Mouse (Mus musculus) hematopoietic stem cell, adult 5-6 weeks (primary cell): Measurements from ENCODE around the gene Trim13. TPM values are rescaled to one million over a fixed set of nuclear protein-coding genes. Genes with fewer than 3 reads are reported as not detected.
A peak's percentile ranks its signal among the peaks of the same experiment; 100 is the strongest.
"Not testable (repeated sequence)": the region's sequence is repeated elsewhere in the genome, so short reads cannot be mapped to it uniquely, and the experiment has no call there.

Experiments used
- ATAC-seq, 2 experiments: fragments of 125-278 bp in 1 of 2; replicated peaks in 1 of 2; 2 replicates each; pipeline ENCODE4 v1.8.0; 2016 to 2017; ENCODE audit warnings: inconsistent platforms in 2 of 2, mild to moderate bottlenecking in 2 of 2, moderate number of reproducible peaks in 2 of 2, low read depth in 1 of 2, moderate TSS enrichment in 1 of 2; ENCODE audit not compliant: low FRiP score in 2 of 2, poor library complexity in 2 of 2, severe bottlenecking in 2 of 2, insufficient read depth in 1 of 2, low TSS enrichment in 1 of 2
- total RNA-seq: library from RNA; stranded (forward); fragments of 172-1452, 232-1000 nt; gene quantifications from 2 replicates; pipeline ENCODE4 v1.2.3, GENCODE M21; 2017

The Trim13 gene
- total RNA-seq = 36.3 and 42.7 TPM in 2 replicates

DNA sequence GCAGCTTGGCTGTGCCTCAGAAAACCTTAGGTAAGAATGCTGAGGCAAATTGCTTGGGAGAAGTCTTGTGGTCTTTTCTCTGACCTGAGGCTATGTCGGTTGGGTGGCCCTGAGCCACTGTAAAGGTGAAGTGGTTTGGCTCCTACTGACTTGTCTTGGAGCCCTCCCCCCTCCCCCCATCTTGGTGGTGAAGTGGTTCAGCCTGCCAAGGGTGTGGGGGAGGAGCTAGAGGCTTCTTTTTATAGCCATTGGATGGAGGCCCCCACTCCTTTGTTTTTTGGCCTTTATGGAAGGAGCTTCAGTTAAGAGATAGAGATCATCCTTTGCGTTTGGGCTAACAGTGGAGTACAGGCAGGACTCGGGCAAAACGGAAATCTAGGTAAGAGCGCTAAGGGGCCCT lies at the start of gene Trim13:
TSS of gene Trim13 (plus strand) at position 280 of the 400 bp plus-strand sequence.
- ATAC-seq = peak; percentile 19 to 46; a peak in 3 of 4 replicates

DNA sequence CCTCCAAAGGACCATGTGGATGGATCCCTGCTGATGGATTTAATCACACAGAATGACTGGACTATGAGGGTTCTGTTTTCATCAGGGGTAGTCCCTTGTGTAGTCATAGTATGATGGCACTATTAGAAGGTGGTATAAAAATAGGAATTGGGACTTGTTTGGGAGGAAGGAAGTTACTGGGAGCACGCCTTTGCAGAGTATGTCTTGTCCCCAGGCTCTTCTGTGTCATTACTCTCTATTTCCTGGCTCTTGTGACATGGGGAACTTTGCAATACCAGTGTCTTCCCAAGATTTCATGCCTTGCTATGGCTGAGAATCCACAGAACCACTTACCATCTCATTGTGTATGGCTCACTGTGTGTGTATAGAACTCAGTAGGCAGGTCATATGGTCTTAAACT lies 49.4 kb upstream of the Trim13 start:
- no peak for ATAC-seq

DNA sequence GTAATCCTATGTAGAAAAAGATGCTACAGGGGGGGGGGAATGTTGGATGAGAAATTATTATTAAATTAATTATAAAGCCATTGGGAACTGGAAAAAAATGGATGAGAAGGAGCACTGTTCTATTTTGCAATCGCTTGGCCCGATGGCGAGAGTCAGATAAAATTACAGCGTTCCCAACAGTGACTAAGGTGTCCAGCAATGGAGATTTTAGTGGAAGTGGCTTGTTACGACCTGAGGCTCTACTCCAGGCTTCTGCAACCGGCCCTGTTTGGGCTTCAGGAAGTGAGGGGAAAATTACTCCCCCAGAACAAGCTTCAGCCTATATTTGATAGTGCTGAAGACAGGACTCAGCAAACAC lies 42.1 kb upstream of the Trim13 start:
- no peak for ATAC-seq

DNA sequence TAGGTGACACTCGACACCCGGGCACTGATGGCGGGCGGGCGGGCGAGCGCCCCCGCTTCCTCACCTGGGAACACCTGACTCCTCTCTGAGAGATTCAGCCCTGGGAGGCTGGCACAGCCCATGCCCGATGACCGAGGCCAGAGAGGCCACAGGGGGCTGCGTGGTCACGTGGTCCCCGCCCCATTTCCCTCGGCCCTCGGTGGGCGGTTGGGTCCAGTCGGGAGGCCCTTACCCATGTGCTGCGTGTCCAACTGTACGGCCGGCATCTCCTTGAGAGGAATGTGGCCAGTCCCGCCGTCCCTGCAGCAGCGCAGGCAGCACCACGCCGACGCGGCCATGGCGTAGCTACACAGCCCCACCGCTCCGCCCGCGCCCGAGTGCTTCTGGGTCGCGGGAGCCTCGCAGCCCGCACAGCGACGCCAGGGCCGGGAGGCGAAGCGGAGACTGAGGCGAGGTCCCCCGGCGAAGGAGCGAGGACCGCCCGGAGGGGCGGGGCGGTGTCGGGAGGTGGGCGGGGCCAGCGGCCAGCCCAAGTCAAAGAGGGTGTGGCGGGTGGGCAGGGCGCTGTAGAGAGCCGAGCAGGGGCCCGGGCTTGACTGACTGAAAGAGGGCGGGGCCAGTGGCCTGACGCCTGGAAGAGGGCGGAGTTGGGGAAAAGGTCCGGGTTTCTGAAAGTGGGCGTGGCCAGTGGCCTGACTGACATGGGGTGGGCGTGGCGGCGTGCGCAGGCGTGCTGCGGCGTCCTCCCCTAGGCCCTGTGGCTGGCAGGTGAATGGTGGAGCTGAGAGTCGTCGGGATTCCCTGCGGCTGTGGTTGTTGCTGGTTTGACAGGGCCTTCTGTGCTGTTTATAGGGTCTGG lies 41.5 kb upstream of the Trim13 start, which contains the start of gene Spryd7:
TSS of gene Spryd7 (minus strand) at position 598 of the 859 bp plus-strand sequence.
- peak; percentile 97 for ATAC-seq

DNA sequence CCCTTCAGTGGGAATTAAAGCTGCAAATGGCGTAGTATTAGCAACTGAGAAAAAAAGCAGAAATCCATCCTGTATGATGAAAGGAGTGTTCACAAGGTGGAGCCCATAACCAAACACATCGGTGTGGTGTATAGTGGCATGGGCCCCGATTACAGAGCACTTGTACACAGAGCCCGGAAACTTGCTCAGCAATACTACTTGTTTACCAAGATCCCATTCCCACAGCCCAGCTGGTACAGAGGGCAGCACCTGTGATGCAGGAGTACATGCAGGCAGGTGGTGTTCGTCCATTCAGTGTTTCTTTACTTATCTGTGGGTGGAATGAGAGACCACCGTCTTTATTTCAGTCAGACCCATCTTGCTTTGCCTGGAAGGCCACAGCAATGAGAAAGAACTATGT lies 39.1 kb upstream of the Trim13 start:
- no peak for ATAC-seq

DNA sequence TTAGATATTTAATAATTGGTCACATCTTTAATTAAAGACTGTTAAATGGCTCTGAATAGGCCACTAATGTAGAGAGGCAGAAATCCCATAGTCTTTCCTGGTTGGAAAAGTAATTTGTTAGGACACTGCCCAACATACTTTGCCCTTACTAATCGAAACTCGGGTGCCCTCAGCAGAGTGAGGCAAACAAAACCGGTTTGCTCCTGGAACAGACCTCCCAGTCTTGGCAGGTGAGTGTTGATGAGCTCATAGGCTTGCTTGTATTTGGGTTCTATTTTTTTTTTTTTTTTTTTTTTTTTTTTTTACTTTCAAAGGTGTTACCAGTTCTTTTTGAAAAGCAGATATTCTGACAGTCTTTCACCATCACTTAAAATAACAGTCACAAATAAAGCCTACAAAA lies 38.2 kb upstream of the Trim13 start:
- ATAC-seq = no peak

DNA sequence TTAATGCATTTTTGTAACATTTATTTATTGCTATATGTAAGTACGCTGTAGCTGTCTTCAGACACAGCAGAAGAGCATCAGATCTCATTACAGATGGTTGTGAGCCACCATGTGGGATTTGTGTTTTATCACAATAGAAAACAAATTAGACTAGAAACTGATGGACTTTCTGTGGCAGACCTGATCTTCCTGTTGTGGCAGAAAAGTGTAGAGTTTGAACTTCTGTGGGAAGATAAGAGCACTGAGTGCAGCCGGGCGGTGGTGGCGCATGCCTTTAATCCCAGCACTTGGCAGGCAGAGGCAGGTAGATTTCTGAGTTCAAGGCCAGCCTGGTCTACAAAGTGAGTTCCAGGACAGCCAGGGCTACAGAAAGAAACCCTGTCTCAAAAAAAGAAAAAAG lies 31.8 kb upstream of the Trim13 start:
- not testable (repeated sequence) for ATAC-seq

DNA sequence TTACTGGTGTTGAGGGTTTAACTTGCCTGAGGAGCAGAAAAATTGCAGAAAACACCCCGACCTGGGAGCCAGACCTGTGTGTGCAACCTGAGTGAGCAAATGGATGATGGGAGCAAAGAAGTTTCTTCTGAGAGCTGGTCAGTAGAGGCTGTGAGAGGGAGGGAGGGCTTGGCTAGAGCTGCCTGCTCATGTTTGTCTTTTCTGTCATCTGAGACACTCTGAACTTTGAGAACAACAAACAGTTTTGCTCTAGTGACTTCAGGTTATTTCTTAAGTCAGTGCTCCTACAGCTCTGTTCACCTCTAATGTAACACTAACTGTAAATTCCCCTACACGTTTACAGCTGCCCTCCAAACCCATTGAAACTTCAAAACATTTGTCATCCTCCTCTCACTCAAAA lies 28.7 kb upstream of the Trim13 start:
- no peak for ATAC-seq

DNA sequence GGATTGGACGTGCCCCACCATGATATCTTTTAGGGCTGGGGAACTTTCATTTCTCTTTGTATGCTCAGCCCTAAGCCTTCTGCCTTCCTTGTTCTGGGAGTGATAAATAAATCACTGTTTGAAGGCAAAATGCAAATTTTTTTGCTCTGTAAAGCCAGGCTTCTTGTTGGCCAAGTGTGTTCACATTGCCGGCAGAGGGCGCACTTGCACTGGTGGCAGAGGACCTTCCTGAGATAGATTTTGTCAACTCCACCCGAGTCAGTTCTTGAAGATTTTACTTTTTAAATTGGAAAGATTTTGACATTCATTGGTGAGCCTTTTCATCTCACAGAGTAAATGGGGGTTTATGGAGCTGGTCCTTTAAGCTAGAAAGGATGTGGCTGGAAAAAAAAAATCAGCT lies 26.7 kb upstream of the Trim13 start:
- ATAC-seq = peak; percentile 65 to 75; a peak in 2 of 4 replicates

DNA sequence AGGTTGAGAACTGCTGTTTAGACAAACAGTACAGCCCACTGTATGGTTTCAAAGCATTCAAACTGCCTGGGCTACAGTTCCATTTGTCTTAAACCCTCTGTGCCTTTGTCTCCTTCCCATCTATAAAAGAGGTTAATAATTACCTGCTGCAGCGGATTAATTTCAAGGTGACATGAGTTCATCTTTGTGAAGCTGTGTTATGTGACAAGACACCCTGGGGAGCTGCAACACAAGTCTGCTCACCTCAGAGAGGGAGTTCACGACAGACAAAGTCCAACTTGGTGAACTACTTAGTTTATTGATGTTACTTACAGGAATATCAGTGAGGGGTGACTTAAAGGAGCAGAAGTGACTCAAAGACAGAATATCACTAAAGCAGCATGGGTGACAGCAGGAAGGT lies 25.9 kb upstream of the Trim13 start:
- ATAC-seq = no peak

DNA sequence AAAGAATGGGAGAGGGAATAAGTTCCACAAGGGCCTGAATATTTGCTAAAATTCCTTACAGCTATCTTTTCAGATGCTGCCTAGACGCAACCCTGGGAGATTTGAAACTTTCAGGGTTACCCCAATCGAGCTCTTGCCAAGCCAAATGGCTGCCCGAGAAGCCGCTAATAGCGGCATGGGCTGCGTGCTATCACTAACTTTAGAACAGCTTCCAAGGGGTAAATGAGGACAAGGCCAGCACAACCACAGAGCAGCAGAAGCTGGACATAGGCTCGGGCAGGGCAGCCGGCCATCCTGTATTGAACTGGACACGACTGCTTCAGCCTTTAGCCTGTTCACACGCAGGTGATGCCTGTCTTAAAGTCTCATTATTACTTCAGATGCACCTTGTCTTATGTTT lies 23.0 kb upstream of the Trim13 start:
- ATAC-seq = no peak

DNA sequence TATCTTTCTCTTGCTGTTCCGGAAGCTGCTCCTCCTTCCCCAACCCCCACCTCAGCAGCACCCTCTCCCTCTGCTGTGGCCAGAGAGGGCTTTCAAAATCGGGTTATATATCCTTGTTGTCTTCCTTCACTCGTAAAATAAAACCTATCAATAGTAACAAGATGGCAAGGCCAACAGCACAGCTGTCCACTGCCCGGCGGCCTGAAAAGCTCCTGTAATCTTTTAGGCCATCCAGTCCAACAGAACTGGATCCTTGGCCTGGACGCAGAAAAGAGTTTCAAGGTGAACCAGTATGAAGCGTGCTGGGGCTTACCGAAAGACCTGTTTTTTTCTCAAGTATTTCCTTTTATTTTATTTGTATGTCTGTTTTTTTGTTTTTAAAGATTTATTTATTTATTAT lies 22.1 kb upstream of the Trim13 start:
- no peak for ATAC-seq

DNA sequence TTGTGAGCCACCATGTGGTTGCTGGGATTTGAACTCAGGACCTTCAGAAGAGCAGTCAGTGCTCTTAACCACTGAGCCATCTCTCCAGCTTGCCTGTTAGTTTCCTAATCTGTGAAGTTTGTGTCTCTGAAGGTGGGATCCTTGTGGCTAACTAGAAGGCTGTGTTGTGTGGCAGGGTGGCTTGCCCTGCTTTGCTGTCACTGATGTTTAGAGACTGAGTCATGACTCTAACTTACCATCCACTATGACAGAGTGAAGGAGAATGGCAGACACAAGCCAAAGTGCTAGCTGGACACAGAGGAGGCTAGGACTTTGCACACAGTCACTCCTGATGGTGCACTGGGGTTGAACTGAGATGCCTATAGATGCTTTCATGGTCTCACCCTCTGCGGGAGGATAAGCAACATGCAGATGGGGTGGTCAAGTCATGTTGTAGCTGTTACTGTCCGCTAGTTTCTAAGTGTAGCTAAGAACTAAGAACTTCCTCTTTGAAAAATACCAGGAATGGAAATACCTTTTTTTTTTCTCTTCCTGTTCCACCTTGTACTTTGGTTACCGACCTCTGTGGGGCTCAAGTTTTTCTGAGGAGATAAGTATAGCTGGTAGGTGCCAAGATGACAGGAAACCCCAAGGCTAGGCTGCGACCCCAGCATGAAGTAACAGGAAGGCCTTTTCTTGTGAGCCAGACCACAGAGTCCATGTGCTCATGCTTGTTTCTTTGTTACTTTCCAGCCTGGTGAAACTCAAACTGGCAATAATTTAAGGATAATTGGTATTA lies 8.6 kb upstream of the Trim13 start:
- peak; percentile 90 to 98 for ATAC-seq

DNA sequence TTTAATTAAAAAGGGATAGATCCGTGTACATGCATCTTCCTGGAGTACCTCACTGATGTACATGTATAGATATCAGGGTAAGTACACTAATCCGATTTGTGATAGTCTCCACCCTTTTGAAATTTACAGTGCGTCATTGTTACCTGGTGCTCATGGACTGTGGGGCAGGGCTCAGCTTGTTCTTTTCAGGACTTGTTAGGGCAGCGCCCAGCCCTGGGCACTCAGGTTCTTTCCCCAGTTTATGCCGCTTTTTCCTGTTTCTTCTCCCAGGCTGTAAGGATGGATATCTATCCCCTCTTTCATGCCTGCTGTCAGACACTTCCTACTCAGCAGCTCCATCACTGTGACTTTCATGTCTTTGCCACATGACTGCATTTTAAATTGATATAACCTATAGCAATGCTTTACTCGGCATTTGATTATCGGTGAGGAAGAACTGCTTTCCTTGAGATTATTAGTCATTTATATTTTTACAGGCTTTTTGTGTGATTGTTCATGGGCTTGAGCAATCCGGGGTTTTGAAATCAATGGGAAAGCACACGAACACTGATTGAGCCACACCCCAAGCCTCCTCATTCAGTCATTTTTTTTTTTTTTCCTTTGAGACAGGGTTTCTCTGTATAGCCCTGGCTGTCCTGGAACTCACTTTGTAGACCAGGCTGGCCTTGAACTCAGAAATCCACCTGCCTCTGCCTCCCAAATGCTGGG lies 1.2 kb upstream of the Trim13 start:
- no peak for ATAC-seq

DNA sequence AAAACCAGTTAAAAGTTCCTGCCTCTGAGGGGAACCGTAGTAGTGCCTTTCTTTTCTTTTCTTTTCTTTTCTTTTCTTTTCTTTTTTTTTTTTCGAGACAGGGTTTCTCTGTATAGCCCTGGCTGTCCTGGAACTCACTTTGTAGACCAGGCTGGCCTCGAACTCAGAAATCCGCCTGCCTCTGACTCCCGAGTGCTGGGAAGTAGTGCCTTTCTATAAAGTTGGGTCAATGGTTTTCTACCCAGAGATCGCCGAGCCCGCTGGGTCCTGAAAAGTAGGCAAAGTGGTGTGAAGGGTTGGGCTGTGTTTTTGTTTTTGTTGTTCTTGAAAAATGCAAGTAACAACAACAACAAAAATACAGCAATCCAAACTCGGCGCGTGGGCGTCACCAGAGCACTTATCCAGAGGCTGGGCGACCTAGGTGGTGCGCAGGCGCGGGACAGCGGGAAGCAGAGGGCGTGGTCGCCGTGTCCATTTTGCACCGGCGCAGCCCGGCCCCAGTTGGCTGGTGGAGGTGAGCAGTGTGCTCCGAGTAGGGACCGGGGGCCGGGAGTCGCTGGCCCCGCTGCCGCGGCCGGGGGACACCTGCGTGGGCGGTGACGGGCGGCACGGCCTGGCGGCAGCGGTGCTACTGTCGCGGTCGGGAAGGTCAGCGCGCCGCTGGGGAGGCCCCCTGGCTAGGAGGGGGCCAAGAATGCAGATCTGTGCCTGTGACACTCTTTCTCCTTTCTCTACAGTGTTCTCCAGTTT lies 1.2 kb downstream of the Trim13 start:
- ATAC-seq = peak; percentile 97

DNA sequence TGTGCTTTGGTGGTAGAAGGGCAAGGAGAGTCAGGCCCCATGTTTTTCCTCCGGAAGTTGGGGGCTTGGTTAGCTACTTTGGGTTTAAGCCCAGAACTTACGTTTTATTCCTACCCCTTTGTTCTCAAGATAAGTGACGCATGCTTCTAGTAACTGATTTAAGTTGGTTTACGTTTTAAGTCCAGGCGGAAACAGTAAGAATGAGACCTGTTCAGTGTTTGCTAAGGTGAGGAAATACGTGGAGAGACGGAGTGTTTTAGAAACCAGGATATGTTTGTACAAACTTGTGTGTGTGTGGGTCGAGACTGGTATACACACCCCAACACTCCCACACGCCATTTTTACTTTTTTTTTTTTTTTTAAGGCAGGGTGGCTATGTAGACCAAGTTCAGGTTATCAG lies 3.3 kb downstream of the Trim13 start:
- no peak for ATAC-seq

DNA sequence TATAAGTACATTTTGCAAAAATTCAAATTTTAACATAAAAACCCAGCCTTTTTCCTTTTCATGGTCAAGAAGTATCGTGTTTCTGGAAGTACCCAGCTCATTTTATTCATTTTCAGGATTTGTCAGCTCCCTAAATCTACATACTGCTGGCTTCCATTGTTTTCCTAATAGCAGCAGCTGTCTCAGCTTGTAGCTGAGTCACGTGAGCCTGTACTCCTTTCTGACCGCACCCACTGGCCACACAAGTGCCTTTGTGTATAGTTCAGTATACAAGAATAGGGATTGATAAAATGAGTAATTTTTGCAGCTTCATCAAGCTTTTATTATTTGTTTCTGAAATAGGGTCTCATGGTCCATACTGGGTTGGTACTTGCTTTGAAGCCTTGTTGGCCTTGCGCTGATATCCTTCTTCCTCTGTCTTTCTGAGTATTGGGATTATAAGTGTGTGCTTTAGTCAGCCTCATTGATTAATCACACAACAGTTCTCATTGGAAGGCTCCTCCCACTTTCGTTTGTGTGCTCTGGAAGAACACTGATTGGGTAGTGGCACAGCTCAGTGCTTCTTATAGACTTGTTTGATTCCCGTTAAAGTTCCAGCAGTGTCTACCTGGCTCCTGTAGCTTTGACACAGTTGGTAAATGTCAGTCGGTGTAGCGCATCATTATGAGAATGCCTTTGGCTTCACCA lies 5.2 kb downstream of the Trim13 start:
- ATAC-seq = no peak
